Mouse (Mus musculus) MEL (cell line): Measurements from ENCODE around the gene Mlip. TPM values are rescaled to one million over a fixed set of nuclear protein-coding genes. Genes with fewer than 3 reads are reported as not detected.

Source experiments
- DNase-seq: peaks from one replicate; pipeline ENCODE4 v3.0.0; 2011; ENCODE audit warnings: low read depth, low spot score
- H3K27ac ChIP-seq: 2 replicates; pipeline ENCODE4 v1.5.1; 2012; ENCODE audit warnings: low read depth, mild to moderate bottlenecking, control low read depth, low read length, moderate library complexity; ENCODE audit not compliant: control insufficient read depth
- H3K27me3 ChIP-seq, 2 experiments: fragments of 150-350 bp in 1 of 2; sonication (generic) in 1 of 2; 2 replicates each; pipeline ENCODE4 v1.6.1; 2012; ENCODE audit warnings: low read length in 2 of 2, mild to moderate bottlenecking in 2 of 2, improper control_type of control experiment in 1 of 2, moderate library complexity in 1 of 2; ENCODE audit not compliant: insufficient read depth in 2 of 2, control insufficient read depth in 1 of 2
- H3K36me3 ChIP-seq, 2 experiments: 2 replicates each; pipeline ENCODE4 v1.6.1; 2012 to 2014; ENCODE audit warnings: low read length in 2 of 2, improper control_type of control experiment in 1 of 2, inconsistent platforms in 1 of 2, mild to moderate bottlenecking in 1 of 2; ENCODE audit not compliant: insufficient read depth in 2 of 2, control insufficient read depth in 1 of 2
- H3K4me1 ChIP-seq, 2 experiments: fragments of 150-350 bp in 1 of 2; sonication (generic) in 1 of 2; 2 replicates each; pipeline ENCODE4 v1.6.1; 2012; ENCODE audit warnings: low read length in 2 of 2, improper control_type of control experiment in 1 of 2, mild to moderate bottlenecking in 1 of 2; ENCODE audit not compliant: insufficient read depth in 2 of 2, control insufficient read depth in 1 of 2
- H3K4me3 ChIP-seq, 2 experiments: fragments of 150-350 bp in 1 of 2; sonication (generic) in 1 of 2; 2 replicates each; pipeline ENCODE4 v1.5.1; 2012; ENCODE audit warnings: low read depth in 2 of 2, low read length in 2 of 2, mild to moderate bottlenecking in 2 of 2, moderate library complexity in 2 of 2, control low read depth in 1 of 2, improper control_type of control experiment in 1 of 2; ENCODE audit not compliant: control insufficient read depth in 1 of 2, insufficient read depth in 1 of 2
- H3K79me2 ChIP-seq: 2 replicates; pipeline ENCODE4 v1.6.1; 2012; ENCODE audit warnings: mild to moderate bottlenecking, low read length, moderate library complexity; ENCODE audit not compliant: control insufficient read depth, poor library complexity, insufficient read depth
- H3K9ac ChIP-seq: 2 replicates; pipeline ENCODE4 v1.6.1; 2012; ENCODE audit warnings: low read depth, mild to moderate bottlenecking, control low read depth, low read length, moderate library complexity; ENCODE audit not compliant: control insufficient read depth, poor library complexity, severe bottlenecking
- H3K9me3 ChIP-seq: fragments of 150-350 bp; sonication (generic); replicated peaks from 2 replicates; pipeline ENCODE4 v1.6.1; 2012; ENCODE audit warnings: mild to moderate bottlenecking, low read length, improper control_type of control experiment, moderate library complexity; ENCODE audit not compliant: insufficient read depth
- GABPA ChIP-seq: IDR thresholded peaks from 2 replicates; pipeline ENCODE4 v1.6.1; 2012; ENCODE audit warnings: low read depth, mild to moderate bottlenecking, inconsistent platforms, low read length, improper control_type of control experiment, moderate library complexity
- HCFC1 ChIP-seq: IDR thresholded peaks from 2 replicates; pipeline ENCODE4 v1.6.1; 2012; ENCODE audit warnings: low read depth, mild to moderate bottlenecking, inconsistent platforms, low read length, improper control_type of control experiment, moderate library complexity
- KAT2A ChIP-seq: conservative IDR thresholded peaks from 2 replicates; pipeline ENCODE4 v1.6.1; 2012; ENCODE audit warnings: low read depth, low read length, improper control_type of control experiment, inconsistent platforms
- MXI1 ChIP-seq: IDR thresholded peaks from 2 replicates; pipeline ENCODE4 v1.6.1; 2011; ENCODE audit warnings: mild to moderate bottlenecking, low read depth, low read length, improper control_type of control experiment
- MYB ChIP-seq: IDR thresholded peaks from 2 replicates; pipeline ENCODE4 v1.6.1; 2011; ENCODE audit warnings: mild to moderate bottlenecking, low read depth, low read length, improper control_type of control experiment
- MYC ChIP-seq: IDR thresholded peaks from 2 replicates; pipeline ENCODE4 v1.6.1; 2011; ENCODE audit warnings: low read depth, mild to moderate bottlenecking, low read length, improper control_type of control experiment, moderate library complexity
- NELFE ChIP-seq: IDR thresholded peaks from 2 replicates; pipeline ENCODE4 v1.6.1; 2011; ENCODE audit warnings: low read depth, low read length, improper control_type of control experiment
- POLR2AphosphoS2 ChIP-seq: IDR thresholded peaks from 2 replicates; pipeline ENCODE4 v1.6.1; 2011; ENCODE audit warnings: low read length, improper control_type of control experiment
- POLR2AphosphoS5 ChIP-seq: IDR thresholded peaks from 2 replicates; pipeline ENCODE4 v1.6.1; 2012; ENCODE audit warnings: low read depth, borderline replicate concordance, mild to moderate bottlenecking, inconsistent platforms, low read length, moderate library complexity, mixed read lengths
- TCF12 ChIP-seq: IDR thresholded peaks from 2 replicates; pipeline ENCODE4 v1.6.1; 2014; ENCODE audit warnings: low read depth, mild to moderate bottlenecking, inconsistent platforms, low read length, improper control_type of control experiment, moderate library complexity
- UBTF ChIP-seq: IDR thresholded peaks from 2 replicates; pipeline ENCODE4 v1.6.1; 2012; ENCODE audit warnings: low read depth, mild to moderate bottlenecking, inconsistent platforms, low read length, improper control_type of control experiment, moderate library complexity, borderline replicate concordance; ENCODE audit not compliant: insufficient read depth
- ZC3H11A ChIP-seq: IDR thresholded peaks from 2 replicates; pipeline ENCODE4 v1.6.1; 2012; ENCODE audit warnings: low read depth, mild to moderate bottlenecking, inconsistent platforms, low read length, improper control_type of control experiment
- ZMIZ1 ChIP-seq: IDR thresholded peaks from 2 replicates; pipeline ENCODE4 v1.6.1; 2012; ENCODE audit warnings: low read depth, mild to moderate bottlenecking, inconsistent platforms, low read length, improper control_type of control experiment, moderate library complexity
- ZNF384 ChIP-seq: IDR thresholded peaks from 2 replicates; pipeline ENCODE4 v1.6.1; 2012; ENCODE audit warnings: low read depth, mild to moderate bottlenecking, inconsistent platforms, low read length, improper control_type of control experiment
- polyA plus RNA-seq, 2 experiments: library from polyadenylated mRNA; stranded (reverse) in 1 of 2; unstranded in 1 of 2; fragments of >175 nt in 1 of 2; fragments of >200 nt in 1 of 2; gene quantifications; 2 replicates each; pipeline versions ENCODE4 v1.2.1 to v1.2.4; 2012; ENCODE audit warnings: low replicate concordance in 2 of 2, low read depth in 1 of 2; ENCODE audit not compliant: insufficient read length in 2 of 2, insufficient read depth in 1 of 2, missing spikeins in 1 of 2
- total RNA-seq: library from RNA; depleted of rRNA; stranded (reverse); fragments of 300-350 nt; gene quantifications from 2 replicates; pipeline ENCODE4 v1.2.3, GENCODE M21; 2012

The Mlip gene
- total and polyA plus RNA-seq, 3 experiments, result 0.04 TPM; not detected in 2

GRCm38 (mm10) chr9:77287958-77288357 lies 64.8 kb downstream of the Mlip start:
- Histone ChIP-seq H3K79me2 (no peaks in the 10 kb centered on the region), H3K36me3 (no peaks in the 10 kb centered on the region), H3K9ac (no peak overlapping the region), H3K9me3 (no peaks in the 10 kb centered on the region), H3K27me3 (no peaks in the 10 kb centered on the region), H3K4me1 (no peaks in the 10 kb centered on the region), H3K27ac (no peak overlapping the region), H3K4me3 (no peak overlapping the region)
- TF ChIP-seq MYC (no peak), POLR2AphosphoS2 (no peak)
- no peak for DNase-seq

GRCm38 (mm10) chr9:77279371-77279770 lies 73.4 kb downstream of the Mlip start:
- no peak for DNase-seq
- H3K27me3 ChIP-seq, result no peaks in the 10 kb centered on the region
- H3K36me3 ChIP-seq, result no peaks in the 10 kb centered on the region

DNA sequence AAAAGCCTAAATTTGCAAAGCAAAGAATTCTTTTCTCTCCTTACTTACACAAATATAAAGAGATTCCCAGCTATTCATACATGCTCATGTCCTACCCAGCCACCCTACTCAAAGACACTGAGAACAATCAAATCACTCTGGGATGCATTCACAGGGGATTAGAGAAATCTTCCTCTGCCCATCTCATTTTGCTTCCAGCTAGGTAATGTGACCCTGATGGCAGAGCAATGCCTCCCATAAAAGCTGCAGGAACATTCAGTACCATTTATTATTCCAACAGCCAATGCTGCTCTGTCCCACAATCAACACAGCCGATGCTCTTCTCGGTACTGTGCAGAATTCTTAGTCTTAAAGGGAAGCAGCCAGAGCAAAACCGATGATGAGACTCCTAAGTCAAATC lies 74.7 kb downstream of the Mlip start:
- Histone ChIP-seq H3K4me3 (no peak overlapping the region), H3K27me3 (no peaks in the 10 kb centered on the region), H3K9me3 (no peaks in the 10 kb centered on the region), H3K36me3 (no peaks in the 10 kb centered on the region), H3K27ac (no peak overlapping the region), H3K4me1 (no peaks in the 10 kb centered on the region), H3K79me2 (no peaks in the 10 kb centered on the region), H3K9ac (no peak overlapping the region)
- no peak for TF ChIP-seq NELFE
- DNase-seq, result no peak

More at GRCm38 (mm10) chr9:77279371-77279770, 73.4 kb downstream of the Mlip start:
- Histone ChIP-seq H3K4me3 (no peak overlapping the region), H3K79me2 (no peaks in the 10 kb centered on the region), H3K4me1 (no peaks in the 10 kb centered on the region), H3K9me3 (no peaks in the 10 kb centered on the region), H3K9ac (no peak overlapping the region), H3K27ac (no peak overlapping the region)
- no peak for TF ChIP-seq MXI1
- TF ChIP-seq ZNF384, result no peak
- TF ChIP-seq ZMIZ1, result no peak
- TF ChIP-seq TCF12, result no peak
- no peak for TF ChIP-seq ZC3H11A
- TF ChIP-seq MYC, result no peak
- no peak for TF ChIP-seq UBTF
- TF ChIP-seq HCFC1, result no peak
- no peak for TF ChIP-seq KAT2A
- no peak for TF ChIP-seq POLR2AphosphoS5
- TF ChIP-seq GABPA, result no peak
- TF ChIP-seq MYB, result no peak
